Mouse (Mus musculus) ES-E14 (cell line): ENCODE results near the gene Sec31b. TPM values are rescaled to one million over a fixed set of nuclear protein-coding genes. Genes with fewer than 3 reads are reported as not detected.

Experiments used
- DNase-seq: peaks from one replicate; pipeline ENCODE4 v3.0.0-alpha.2; 2013; ENCODE audit warnings: low read depth, low spot score
- H3K27ac ChIP-seq: 2 replicates; pipeline ENCODE4 v1.5.1; 2012; ENCODE audit warnings: low read depth, mild to moderate bottlenecking, low read length, moderate library complexity, mixed read lengths; ENCODE audit not compliant: poor library complexity, insufficient read depth, severe bottlenecking
- H3K36me3 ChIP-seq: 2 replicates; pipeline ENCODE4 v1.6.1; 2012; ENCODE audit warnings: mild to moderate bottlenecking, low read length, moderate library complexity, mixed read lengths; ENCODE audit not compliant: control insufficient read depth, poor library complexity, insufficient read depth, severe bottlenecking
- H3K4me1 ChIP-seq, 2 experiments: fragments of 150-350 bp in 1 of 2; sonication (generic) in 1 of 2; 2 replicates each; pipeline ENCODE4 v1.6.1; 2012; ENCODE audit warnings: low read length in 2 of 2, mild to moderate bottlenecking in 1 of 2, mixed read lengths in 1 of 2; ENCODE audit not compliant: control insufficient read depth in 2 of 2, insufficient read depth in 2 of 2, poor library complexity in 1 of 2
- H3K4me3 ChIP-seq, 2 experiments: fragments of 150-350 bp in 1 of 2; sonication (generic) in 1 of 2; 2 replicates each; pipeline ENCODE4 v1.5.1; 2012; ENCODE audit warnings: low read length in 2 of 2, low read depth in 1 of 2, mild to moderate bottlenecking in 1 of 2, mixed read lengths in 1 of 2; ENCODE audit not compliant: insufficient read depth in 1 of 2, poor library complexity in 1 of 2, severe bottlenecking in 1 of 2
- H3K9ac ChIP-seq: 2 replicates; pipeline ENCODE4 v1.6.1; 2012; ENCODE audit warnings: low read depth, mild to moderate bottlenecking, low read length, mixed read lengths; ENCODE audit not compliant: poor library complexity, insufficient read depth, severe bottlenecking
- H3K9me3 ChIP-seq: fragments of 150-350 bp; sonication (generic); 2 replicates; pipeline ENCODE4 v1.6.1; 2012; ENCODE audit warnings: low read depth, mild to moderate bottlenecking, low read length; ENCODE audit not compliant: control insufficient read depth, insufficient read depth
- CHD2 ChIP-seq: IDR thresholded peaks from 2 replicates; pipeline ENCODE4 v1.6.1; 2014; ENCODE audit warnings: mild to moderate bottlenecking, low read depth, low read length, inconsistent platforms
- HCFC1 ChIP-seq: IDR thresholded peaks from 2 replicates; pipeline ENCODE4 v1.6.1; 2012; ENCODE audit warnings: low read length, inconsistent platforms, borderline replicate concordance; ENCODE audit not compliant: insufficient read depth
- MAFK ChIP-seq: IDR thresholded peaks from 2 replicates; pipeline ENCODE4 v1.6.1; 2014; ENCODE audit warnings: mild to moderate bottlenecking, low read depth, low read length, inconsistent platforms; ENCODE audit not compliant: insufficient read depth
- ZC3H11A ChIP-seq: IDR thresholded peaks from 2 replicates; pipeline ENCODE4 v1.6.1; 2012; ENCODE audit warnings: low read depth, mild to moderate bottlenecking, inconsistent platforms, low read length, borderline replicate concordance
- ZNF384 ChIP-seq: IDR thresholded peaks from 2 replicates; pipeline ENCODE4 v1.6.1; 2012; ENCODE audit warnings: low read depth, low read length, inconsistent platforms
- in situ Hi-C, 2 experiments: fragments of 600-800 bp; cut with MboI; formaldehyde crosslinking; loops; one replicate each; pipeline ENCODE4 v1.15.1; 2025; ENCODE audit warnings: low sequenced_read_pairs in 2 of 2, inconsistent platforms in 1 of 2; ENCODE audit not compliant: unreplicated experiment in 2 of 2
- total RNA-seq: library from RNA; depleted of rRNA; stranded (reverse); fragments of 300-350 nt; gene quantifications from 2 replicates; pipeline ENCODE4 v1.2.3, GENCODE M21; 2012; rRNA removed

Sec31b gene
- 0.54 and 0.90 TPM in 2 replicates for total RNA-seq

DNA sequence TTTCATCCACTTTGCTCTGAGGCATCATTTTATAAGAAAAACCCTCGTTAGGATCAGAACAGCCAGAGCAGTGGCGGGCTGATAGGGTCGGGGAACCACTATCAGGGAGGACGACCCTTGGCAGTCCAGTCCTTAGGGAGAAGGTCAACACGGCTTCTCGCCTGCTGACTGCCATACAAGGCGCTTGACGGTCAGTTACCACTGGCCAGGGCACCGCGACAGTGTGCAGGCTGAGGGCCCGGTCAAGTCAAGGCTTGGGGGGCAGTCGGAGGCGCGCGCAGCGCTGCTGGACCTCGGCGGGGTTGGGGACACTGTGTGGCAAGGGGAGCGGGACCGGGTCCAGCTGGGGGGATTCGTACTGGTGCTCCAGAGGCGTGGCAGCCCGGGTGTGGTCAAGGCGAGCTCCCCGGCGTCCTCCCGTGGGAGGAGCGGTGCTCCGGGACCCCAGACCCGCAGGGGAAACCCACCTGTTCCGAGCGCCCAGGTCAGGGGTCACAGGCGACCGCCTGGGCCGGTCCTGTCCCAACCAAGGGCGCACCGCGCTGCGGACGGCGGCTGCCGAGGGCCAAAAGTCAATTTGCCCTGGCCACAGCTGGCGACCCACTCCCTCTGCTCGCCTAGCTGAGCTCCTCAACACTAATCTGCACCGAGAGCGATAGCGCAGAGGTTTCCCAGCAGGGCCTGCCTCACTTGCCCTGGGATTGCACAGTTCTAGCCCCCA, at the start of gene Sec31b:
TSS of gene Sec31b (minus strand) at position 544 of the 721 bp plus-strand sequence.
- Histone ChIP-seq H3K4me1 (no peaks in the 10 kb centered on the region), H3K27ac (no peak within 1 kb of the TSS), H3K9ac (peak within 1 kb of the TSS; percentile 82), H3K9me3 (no peaks in the 10 kb centered on the region), H3K4me3 (peak within 1 kb of the TSS; percentile 91 to 95), H3K36me3 (peaks cover 8% of the 10 kb centered on the region)
- TF ChIP-seq ZNF384 (no peak), CHD2 (no peak), MAFK (no peak), HCFC1 (no peak), ZC3H11A (no peak)
- no peak for DNase-seq
- in situ Hi-C loops, result no loop called here

DNA sequence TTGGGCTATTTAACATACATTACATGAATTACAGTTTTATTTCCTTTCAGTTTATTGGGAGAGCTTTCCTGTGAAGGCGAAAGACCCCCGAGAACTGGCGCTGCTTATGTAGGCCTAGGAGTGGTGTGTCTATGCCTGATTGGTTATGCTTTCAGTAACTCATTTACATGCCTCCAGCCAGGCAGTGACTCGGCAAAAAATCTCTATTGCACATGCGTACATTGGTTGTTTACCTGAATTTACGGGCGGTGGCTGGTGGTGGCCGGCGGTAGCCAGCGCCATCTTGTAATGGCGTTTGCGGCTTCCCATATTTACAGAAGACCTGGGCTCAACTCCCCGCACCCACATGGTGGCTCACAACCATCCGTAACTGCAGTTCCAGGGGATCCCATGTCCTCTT, 48.5 kb upstream of the Sec31b start:
- H3K9ac ChIP-seq, result no peak overlapping the region
- H3K27ac ChIP-seq, result peak overlapping the region; percentile 91
- TF ChIP-seq MAFK (peak; percentile 77), ZC3H11A (no peak)
- H3K4me3 ChIP-seq, result no peak overlapping the region
- H3K4me1 ChIP-seq, result peaks cover 3 to 11% of the 10 kb centered on the region in 2 experiments; a peak in 1 of 4 replicates
- in situ Hi-C loops, result loop anchor here in 1 of 2 experiments (25.0 kb wide), 1 partner anchor 143 kb away; no protein-coding TSS in a partner anchor
- H3K36me3 ChIP-seq, result no peaks in the 10 kb centered on the region
- H3K9me3 ChIP-seq, result no peaks in the 10 kb centered on the region
- no peak for DNase-seq

DNA sequence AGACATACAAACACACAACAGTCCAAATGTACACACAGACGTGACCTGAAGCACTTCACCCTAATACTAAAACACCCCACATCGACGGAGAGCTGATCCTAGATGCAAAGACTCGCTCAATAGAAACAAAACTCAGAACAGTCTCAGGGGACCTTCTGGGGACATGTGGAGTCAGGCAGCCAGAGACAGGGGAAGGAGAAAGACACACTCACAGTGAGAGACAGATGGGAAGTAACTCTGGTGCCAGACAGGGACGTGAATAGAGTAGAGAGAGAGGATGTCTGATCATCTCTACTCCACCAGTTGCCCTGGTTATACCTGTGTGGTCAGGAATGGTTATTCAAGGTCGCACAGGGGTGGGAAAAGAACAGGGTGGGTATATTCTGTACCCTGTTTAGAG, 46.0 kb upstream of the Sec31b start:
- Histone ChIP-seq H3K4me3 (no peak overlapping the region), H3K27ac (no peak overlapping the region), H3K9ac (no peak overlapping the region), H3K36me3 (no peaks in the 10 kb centered on the region), H3K9me3 (no peaks in the 10 kb centered on the region), H3K4me1 (peaks cover 4 to 18% of the 10 kb centered on the region in 2 experiments; a peak in 1 of 4 replicates)
- DNase-seq, result no peak
- in situ Hi-C loops, result loop anchor here in 1 of 2 experiments (25.0 kb wide), 1 partner anchor 146 kb away; no protein-coding TSS in a partner anchor
- TF ChIP-seq HCFC1 (no peak), ZNF384 (no peak), ZC3H11A (no peak), MAFK (no peak), CHD2 (no peak)

GRCm38 (mm10) chr19:44590992-44591391, 45.3 kb upstream of the Sec31b start:
- Histone ChIP-seq H3K9me3 (no peaks in the 10 kb centered on the region), H3K27ac (no peak overlapping the region), H3K36me3 (no peaks in the 10 kb centered on the region), H3K4me1 (peaks cover 4 to 18% of the 10 kb centered on the region in 2 experiments; a peak in 1 of 4 replicates), H3K4me3 (peak overlapping the region in 1 of 2 experiments; percentile 22; a peak in 1 of 4 replicates), H3K9ac (no peak overlapping the region)
- TF ChIP-seq HCFC1 (no peak), CHD2 (no peak), ZNF384 (no peak), ZC3H11A (no peak), MAFK (no peak)
- in situ Hi-C loops, result loop anchor here in 1 of 2 experiments (25.0 kb wide), 1 partner anchor 146 kb away; no protein-coding TSS in a partner anchor
- DNase-seq, result no peak
